Mouse (Mus musculus) adrenal gland, postnatal 4 days (tissue): Measurements from ENCODE around the gene Kcnk18. TPM values are rescaled to one million over a fixed set of nuclear protein-coding genes. Genes with fewer than 3 reads are reported as not detected.

Experiments used
- DNase-seq, 2 experiments: peaks; one replicate each; pipeline ENCODE4 v3.0.0; 2021 to 2022; ENCODE audit warnings: low spot score in 2 of 2, mixed read lengths in 2 of 2
- total RNA-seq, 2 experiments: library from RNA; stranded (reverse); gene quantifications; 2 replicates each; pipeline ENCODE4 v1.2.3; 2021

The Kcnk18 gene
- total RNA-seq, 2 experiments from 2014 or later: not detected

GRCm38 (mm10) chr19:59280841-59281240 is 61.8 kb downstream of the Kcnk18 start:
- DNase-seq: no peak

DNA sequence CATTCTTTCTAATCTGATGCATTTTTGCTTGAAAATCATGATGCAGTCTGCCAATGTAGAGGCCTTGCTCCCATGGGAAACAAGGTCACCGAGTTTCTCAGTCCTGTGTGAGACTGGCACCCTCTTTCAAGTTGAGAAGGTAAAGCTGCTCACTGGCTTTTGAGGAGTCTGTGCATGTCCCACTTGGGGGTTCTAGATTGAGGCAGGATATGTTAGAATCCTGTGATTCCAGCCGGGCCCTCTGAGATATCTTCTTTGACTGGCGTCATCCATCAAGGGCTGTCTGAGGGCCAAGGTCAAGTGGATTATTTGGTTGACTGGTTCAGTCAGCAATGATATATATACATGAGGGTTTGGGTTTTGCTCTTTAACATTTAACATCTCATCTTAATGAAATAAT is 63.0 kb downstream of the Kcnk18 start:
- no peak for DNase-seq

Other genes starting within 250 kb of the Kcnk18 start
- 10 to 100 TPM in 1 of 2 experiments, 1 to 10 TPM in 1; 8.4 to 11.0 TPM for gene Shtn1, start 143.1 kb upstream of the Kcnk18 start, total RNA-seq
- gene Vax1, start 49.2 kb upstream of the Kcnk18 start, total RNA-seq: not detected
- 10 to 100 TPM; 31.0 to 39.5 TPM for gene Slc18a2, start 41.7 kb downstream of the Kcnk18 start, total RNA-seq
- gene Rps12-ps3, start 103.1 kb downstream of the Kcnk18 start, total RNA-seq: 1,000 to 10,000 TPM; 1,093 to 1,114 TPM
- gene Pdzd8, start 126.6 kb downstream of the Kcnk18 start, total RNA-seq: 10 to 100 TPM; 40.5 to 43.3 TPM
- 10 to 100 TPM in 1 of 2 experiments, under 1 TPM in 1; 0.96 to 14.3 TPM for gene Emx2, start 239.2 kb downstream of the Kcnk18 start, total RNA-seq